Mouse (Mus musculus): ENCODE measurements around the gene Olfr1390.

- TF ChIP-seq CTCF (IDR thresholded peaks at IDR 0.05; ENCODE audit: low read depth) (no peak), EP300 (optimal IDR thresholded peaks at IDR 0.05) (no peak)
Measured at GRCm38 (mm10) chr11:49329686-49330085, 5.3 kb upstream of the Olfr1390 start.
